In genomic region chr10:10834828-10835227, GRCm38 (mm10) we compare ENCODE assay signal across 18 mouse cellular contexts.
"Had no signal": no experiment of that assay in that cellular context is flagged by ENCODE, and none has a peak within 500 bp of the region (broad histone marks: within the 10 kb centered on the region; RNA-seq: fewer than 3 reads in every experiment).

No protein-coding gene starts in this region.

- H3K4me3 ChIP-seq: midbrain, embryonic 10.5 days; midbrain, embryonic 12.5 days; myocyte; neural tube, embryonic 13.5 days; neural tube, embryonic 15.5 days had no signal

- ATAC-seq: midbrain, embryonic 16.5 days had no signal

- H3K27ac ChIP-seq: midbrain, embryonic 10.5 days; midbrain, embryonic 12.5 days; neural tube, embryonic 13.5 days; neural tube, embryonic 15.5 days had no signal

- DNase-seq: lung, embryonic 14.5 days; lung, postnatal 10 days; lung, postnatal 4 days; midbrain, embryonic 14.5 days; retina, postnatal 1 day; right cerebral cortex, adult 18-20 months; right cerebral cortex, postnatal 25 days; right cerebral cortex, postnatal 4 days; spleen, adult 18-20 months; thymus, adult 18-20 months; thymus, postnatal 14 days; thymus, postnatal 36 days had no signal
